Mouse (Mus musculus) C2C12 (cell line): ENCODE results near the gene Smo. TPM values are rescaled to one million over a fixed set of nuclear protein-coding genes. Genes with fewer than 3 reads are reported as not detected.

Experiments used
- H3K27me3 ChIP-seq: one replicate; pipeline ENCODE4 v1.6.1; 2011; ENCODE audit not compliant: control insufficient read depth, insufficient read depth, insufficient read length
- H3K36me3 ChIP-seq: one replicate; pipeline ENCODE4 v1.6.1; 2011; ENCODE audit not compliant: control insufficient read depth, insufficient read depth
- H3K4me3 ChIP-seq: one replicate; pipeline ENCODE4 v1.5.1; 2011; ENCODE audit warnings: mild to moderate bottlenecking, control low read depth; ENCODE audit not compliant: poor library complexity, insufficient read depth, severe bottlenecking
- H3K79me2 ChIP-seq: one replicate; pipeline ENCODE4 v1.6.1; 2011; ENCODE audit not compliant: control insufficient read depth, insufficient read depth
- H3K79me3 ChIP-seq: one replicate; pipeline ENCODE4 v1.6.1; 2011; ENCODE audit warnings: low read depth, control low read depth
- H3ac ChIP-seq: one replicate; pipeline ENCODE3; 2011; ENCODE audit warnings: low read depth; ENCODE audit not compliant: control insufficient read depth, insufficient read length
- CEBPB ChIP-seq: IDR thresholded peaks from one replicate; pipeline ENCODE4 v1.6.1; 2011; ENCODE audit warnings: low read depth, mild to moderate bottlenecking, control low read depth, moderate library complexity
- CTCF ChIP-seq: IDR thresholded peaks from one replicate; pipeline ENCODE4 v1.5.1; 2011; ENCODE audit not compliant: control insufficient read depth, insufficient read depth, insufficient read length
- FOSL1 ChIP-seq: IDR thresholded peaks from one replicate; pipeline ENCODE4 v1.8.0; 2011; ENCODE audit warnings: mild to moderate bottlenecking, low read length; ENCODE audit not compliant: poor library complexity, insufficient read depth, severe bottlenecking
- MAX ChIP-seq: IDR thresholded peaks from one replicate; pipeline ENCODE4 v1.6.1; 2011; ENCODE audit warnings: mild to moderate bottlenecking, control low read depth
- MYOD1 ChIP-seq: IDR thresholded peaks from one replicate; pipeline ENCODE4 v1.6.1; 2011; ENCODE audit warnings: low read depth; ENCODE audit not compliant: control insufficient read depth, insufficient read length
- MYOG ChIP-seq: IDR thresholded peaks from one replicate; pipeline ENCODE4 v1.6.1; 2011; ENCODE audit not compliant: control insufficient read depth, insufficient read length; ENCODE audit errors: extremely low read depth
- USF1 ChIP-seq: IDR thresholded peaks from one replicate; pipeline ENCODE4 v1.6.1; 2011; ENCODE audit warnings: low read depth, mild to moderate bottlenecking, control low read depth, moderate library complexity
- polyA plus RNA-seq: library from polyadenylated mRNA; unstranded; fragments of >200 nt; fragmentation: generic; extraction: Trizol; gene quantifications from one replicate; pipeline ENCODE4 v1.2.1, GENCODE M21; 2012; ENCODE audit warnings: missing spikeins

The Smo gene
- polyA plus RNA-seq, 1 experiment: 86.2 TPM

DNA sequence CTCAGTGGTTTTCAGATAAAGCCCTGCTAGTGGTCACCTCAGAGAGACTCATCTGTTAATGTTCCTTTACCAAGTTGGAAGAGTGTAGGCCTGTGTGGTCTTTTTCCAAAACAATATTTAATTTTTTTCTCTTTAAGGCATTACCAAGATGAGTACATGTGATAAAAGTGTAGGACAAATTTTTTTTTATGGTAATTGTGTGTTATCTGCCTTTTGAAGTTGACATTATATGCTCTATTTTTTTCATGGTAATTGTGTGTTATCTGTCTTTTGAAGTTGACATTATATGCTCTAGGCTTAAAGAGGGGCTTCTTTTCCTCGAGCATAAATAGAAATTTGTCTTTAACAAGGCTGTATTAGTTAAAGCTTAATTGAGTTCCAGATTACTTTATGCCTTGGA lies 46.9 kb downstream of the Smo start:
- Histone ChIP-seq H3K27me3 (no peaks in the 10 kb centered on the region), H3K4me3 (no peak overlapping the region), H3K79me2 (no peaks in the 10 kb centered on the region), H3K36me3 (no peaks in the 10 kb centered on the region), H3ac (no peak overlapping the region), H3K79me3 (no peaks in the 10 kb centered on the region)
- TF ChIP-seq MYOD1 (no peak), MAX (no peak), FOSL1 (no peak), CTCF (no peak), MYOG (no peak), USF1 (no peak), CEBPB (no peak)

- H3ac ChIP-seq: no peak overlapping the region
- H3K79me3 ChIP-seq: no peaks in the 10 kb centered on the region
- no peaks in the 10 kb centered on the region for H3K36me3 ChIP-seq
- no peak for TF ChIP-seq MYOG
- H3K4me3 ChIP-seq: no peak overlapping the region
- H3K27me3 ChIP-seq: no peaks in the 10 kb centered on the region
- no peaks in the 10 kb centered on the region for H3K79me2 ChIP-seq
Observed at GRCm38 (mm10) chr6:29783960-29784359, 48.7 kb downstream of the Smo start.

- H3K4me3 ChIP-seq: no peak overlapping the region
- no peak for TF ChIP-seq MAX
- no peak for TF ChIP-seq MYOG
- TF ChIP-seq CTCF: no peak
- no peak for TF ChIP-seq FOSL1
- TF ChIP-seq CEBPB: no peak
- TF ChIP-seq MYOD1: no peak
- no peak for TF ChIP-seq USF1
Observed at GRCm38 (mm10) chr6:29784413-29785021, 49.2 kb downstream of the Smo start.

DNA sequence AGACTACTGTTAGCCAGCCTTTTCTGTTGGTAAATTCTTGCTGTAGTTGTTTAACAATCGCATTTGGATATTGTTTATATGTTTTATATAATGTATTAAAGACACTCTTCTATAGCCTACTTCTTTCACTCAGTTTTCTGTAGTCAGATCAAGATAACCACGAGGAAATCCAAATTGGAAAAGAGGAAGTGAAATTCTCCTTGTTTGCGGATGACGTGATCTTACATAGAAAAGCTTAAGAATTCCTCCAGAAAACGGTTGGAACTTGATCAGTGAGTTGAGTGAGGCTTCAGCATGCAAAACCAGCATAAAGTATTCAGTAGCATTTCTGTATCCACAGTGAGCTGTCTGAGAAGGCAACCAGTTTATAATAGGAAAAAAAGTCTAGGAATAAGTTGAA lies 50.5 kb downstream of the Smo start:
- H3K4me3 ChIP-seq: no peak overlapping the region
- H3ac ChIP-seq: no peak overlapping the region
- no peaks in the 10 kb centered on the region for H3K27me3 ChIP-seq
- H3K79me3 ChIP-seq: no peaks in the 10 kb centered on the region
- no peak for TF ChIP-seq CTCF
- TF ChIP-seq CEBPB: no peak
- TF ChIP-seq USF1: no peak
- H3K36me3 ChIP-seq: no peaks in the 10 kb centered on the region
- no peaks in the 10 kb centered on the region for H3K79me2 ChIP-seq

More at GRCm38 (mm10) chr6:29784413-29785021, 49.2 kb downstream of the Smo start:
- no peaks in the 10 kb centered on the region for H3K79me3 ChIP-seq
- H3ac ChIP-seq: no peak overlapping the region
- no peaks in the 10 kb centered on the region for H3K36me3 ChIP-seq
- H3K27me3 ChIP-seq: no peaks in the 10 kb centered on the region
- H3K79me2 ChIP-seq: no peaks in the 10 kb centered on the region

DNA sequence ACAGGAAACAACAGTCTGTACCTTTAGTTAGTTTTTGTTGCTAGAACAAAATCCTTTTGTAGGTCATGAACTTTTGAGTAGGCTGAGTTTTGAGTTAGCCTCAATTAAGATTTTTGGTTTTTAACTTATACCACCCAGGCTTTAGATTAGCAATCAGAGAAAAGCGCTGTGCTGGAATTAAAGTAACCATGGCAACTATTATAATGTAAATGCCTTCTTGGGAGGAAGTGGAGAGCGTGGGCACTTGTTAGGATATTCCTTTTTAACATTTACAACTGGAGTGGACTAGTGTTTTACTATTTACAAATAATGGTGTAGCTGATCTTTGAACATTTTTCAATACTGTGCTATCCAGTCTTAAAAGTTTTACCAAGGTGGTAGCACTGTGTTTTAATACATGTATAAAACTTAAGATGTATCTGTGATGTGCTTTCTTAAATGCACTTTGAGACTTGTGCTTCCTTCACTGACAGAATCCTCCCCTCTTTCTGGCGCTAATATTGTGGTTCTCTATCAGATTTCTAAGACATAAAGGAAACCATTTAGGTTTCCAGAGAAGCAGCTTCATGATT lies 53.6 kb downstream of the Smo start:
- H3K4me3 ChIP-seq: no peak overlapping the region
- no peaks in the 10 kb centered on the region for H3K27me3 ChIP-seq
- H3K36me3 ChIP-seq: no peaks in the 10 kb centered on the region
- H3K79me2 ChIP-seq: no peaks in the 10 kb centered on the region
- no peaks in the 10 kb centered on the region for H3K79me3 ChIP-seq
- H3ac ChIP-seq: no peak overlapping the region
- TF ChIP-seq FOSL1 (no peak), USF1 (no peak), MYOG (no peak), MAX (no peak), CEBPB (no peak), MYOD1 (no peak), CTCF (no peak)

- no peaks in the 10 kb centered on the region for H3K36me3 ChIP-seq
- no peak for TF ChIP-seq CTCF
- no peak for TF ChIP-seq MYOG
- no peak for TF ChIP-seq FOSL1
- TF ChIP-seq USF1: no peak
- no peak for TF ChIP-seq CEBPB
- no peak for TF ChIP-seq MYOD1
- H3K4me3 ChIP-seq: no peak overlapping the region
- H3K79me2 ChIP-seq: no peaks in the 10 kb centered on the region
- H3K27me3 ChIP-seq: no peaks in the 10 kb centered on the region
- no peaks in the 10 kb centered on the region for H3K79me3 ChIP-seq
- no peak overlapping the region for H3ac ChIP-seq
Observed at GRCm38 (mm10) chr6:29790014-29790698, 54.9 kb downstream of the Smo start.
